Mouse (Mus musculus): ENCODE results near the gene Kif5c. TPM values are rescaled to one million over a fixed set of nuclear protein-coding genes. Genes with fewer than 3 reads are reported as not detected.

The Kif5c gene
- polyA plus RNA-seq, 1 experiment from 2014 or later: 3.7 TPM

DNA sequence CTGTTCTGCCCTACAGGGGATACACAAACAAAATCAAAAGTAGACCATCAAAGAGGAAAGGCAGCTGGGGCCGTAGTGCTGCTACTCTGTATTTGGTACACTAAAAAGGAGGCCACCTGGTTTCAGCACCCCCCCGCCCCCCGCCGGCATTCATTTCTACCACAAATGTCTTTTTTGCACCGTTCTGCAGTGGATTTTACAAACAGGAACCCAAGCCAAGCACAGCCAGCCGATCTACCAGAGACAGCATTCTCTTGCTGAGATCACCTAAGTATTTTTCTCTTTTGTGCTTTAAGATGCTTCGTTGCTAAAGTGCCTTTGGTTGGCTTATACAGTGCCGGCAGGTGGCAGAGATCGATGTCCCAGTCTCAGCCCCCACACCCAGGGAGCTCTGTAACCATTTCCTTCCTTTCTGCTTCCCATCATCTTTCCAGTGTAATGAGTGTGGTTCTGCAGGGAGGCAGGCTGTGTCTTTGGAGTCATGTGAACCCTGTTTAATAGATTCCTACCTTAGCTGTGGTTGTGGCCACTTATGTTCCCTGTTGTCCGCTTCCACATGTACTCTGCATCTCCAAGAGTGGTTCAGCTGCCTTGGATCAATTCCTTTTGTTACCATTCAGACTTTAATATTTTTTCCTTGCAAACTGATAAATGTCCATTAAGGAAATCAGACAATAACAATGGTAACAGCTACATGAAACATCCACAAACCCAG lies 110.0 kb downstream of the Kif5c start:
- H3K4me1 ChIP-seq: peaks cover 22% of the 10 kb centered on the region
- no peak overlapping the region for H3K4me3 ChIP-seq
- H3K27me3 ChIP-seq: no peaks in the 10 kb centered on the region
- no peaks in the 10 kb centered on the region for H3K9me3 ChIP-seq
- H3K9ac ChIP-seq: no peak overlapping the region
- no peaks in the 10 kb centered on the region for H3K36me3 ChIP-seq
- H3K27ac ChIP-seq: no peak overlapping the region
- WGBS: 65% methylated on average over 10 of the region's 10 CpGs
- ATAC-seq (ENCODE audit: insufficient number of reproducible peaks, low FRiP score, low TSS enrichment, low read depth): no peak
- H3K4me2 ChIP-seq: no peak overlapping the region

DNA sequence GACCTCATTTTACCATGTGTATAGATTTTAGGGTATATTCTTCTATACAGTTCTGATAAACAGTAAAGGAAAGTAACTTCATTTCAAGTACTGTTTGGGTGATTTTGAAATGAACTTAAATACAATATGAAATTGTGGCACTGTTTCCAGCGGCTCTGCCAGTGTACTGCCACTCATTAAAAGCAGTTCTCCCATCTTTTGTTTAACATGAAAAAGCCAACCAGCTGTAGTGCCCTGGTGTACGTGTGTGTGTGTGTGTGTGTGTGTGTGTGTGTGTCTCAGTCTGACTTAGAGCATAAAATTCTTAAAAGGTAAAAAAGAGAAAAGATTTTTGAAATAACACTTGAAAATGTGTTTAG lies 110.5 kb downstream of the Kif5c start:
- 48% methylated on average over 2 of the region's 2 CpGs for WGBS
- H3K4me3 ChIP-seq: no peak overlapping the region
- H3K27ac ChIP-seq: no peak overlapping the region
- H3K9me3 ChIP-seq: no peaks in the 10 kb centered on the region
- no peak overlapping the region for H3K4me2 ChIP-seq
- H3K4me1 ChIP-seq: peaks cover 22% of the 10 kb centered on the region
- H3K36me3 ChIP-seq: no peaks in the 10 kb centered on the region
- no peaks in the 10 kb centered on the region for H3K27me3 ChIP-seq
- no peak for ATAC-seq (ENCODE audit: insufficient number of reproducible peaks, low FRiP score, low TSS enrichment, low read depth)
- H3K9ac ChIP-seq: no peak overlapping the region

DNA sequence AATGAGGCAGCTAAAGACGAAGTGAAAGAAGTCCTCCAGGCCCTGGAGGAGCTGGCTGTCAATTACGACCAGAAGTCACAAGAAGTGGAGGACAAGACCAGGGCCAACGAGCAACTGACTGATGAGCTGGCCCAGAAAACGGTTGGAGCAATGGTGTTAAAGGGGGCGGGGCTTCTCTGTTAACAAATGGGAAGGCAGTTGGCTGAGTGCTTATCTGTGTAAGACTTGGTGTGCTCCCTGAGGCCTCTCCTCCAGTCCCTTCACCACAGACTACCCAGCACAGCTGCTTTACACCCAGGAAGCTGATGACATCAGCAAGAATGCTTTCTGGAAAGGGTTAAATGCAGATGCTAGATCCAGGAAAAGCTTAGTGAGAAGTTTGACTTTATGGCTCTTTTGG lies 111.1 kb downstream of the Kif5c start:
- WGBS: 27% methylated on average over 5 of the region's 5 CpGs
- Histone ChIP-seq H3K9ac (no peak overlapping the region), H3K4me2 (no peak overlapping the region), H3K27ac (no peak overlapping the region), H3K4me3 (no peak overlapping the region), H3K27me3 (no peaks in the 10 kb centered on the region), H3K36me3 (no peaks in the 10 kb centered on the region), H3K9me3 (no peaks in the 10 kb centered on the region), H3K4me1 (peaks cover 22% of the 10 kb centered on the region)
- ATAC-seq (ENCODE audit: insufficient number of reproducible peaks, low FRiP score, low TSS enrichment, low read depth): no peak

DNA sequence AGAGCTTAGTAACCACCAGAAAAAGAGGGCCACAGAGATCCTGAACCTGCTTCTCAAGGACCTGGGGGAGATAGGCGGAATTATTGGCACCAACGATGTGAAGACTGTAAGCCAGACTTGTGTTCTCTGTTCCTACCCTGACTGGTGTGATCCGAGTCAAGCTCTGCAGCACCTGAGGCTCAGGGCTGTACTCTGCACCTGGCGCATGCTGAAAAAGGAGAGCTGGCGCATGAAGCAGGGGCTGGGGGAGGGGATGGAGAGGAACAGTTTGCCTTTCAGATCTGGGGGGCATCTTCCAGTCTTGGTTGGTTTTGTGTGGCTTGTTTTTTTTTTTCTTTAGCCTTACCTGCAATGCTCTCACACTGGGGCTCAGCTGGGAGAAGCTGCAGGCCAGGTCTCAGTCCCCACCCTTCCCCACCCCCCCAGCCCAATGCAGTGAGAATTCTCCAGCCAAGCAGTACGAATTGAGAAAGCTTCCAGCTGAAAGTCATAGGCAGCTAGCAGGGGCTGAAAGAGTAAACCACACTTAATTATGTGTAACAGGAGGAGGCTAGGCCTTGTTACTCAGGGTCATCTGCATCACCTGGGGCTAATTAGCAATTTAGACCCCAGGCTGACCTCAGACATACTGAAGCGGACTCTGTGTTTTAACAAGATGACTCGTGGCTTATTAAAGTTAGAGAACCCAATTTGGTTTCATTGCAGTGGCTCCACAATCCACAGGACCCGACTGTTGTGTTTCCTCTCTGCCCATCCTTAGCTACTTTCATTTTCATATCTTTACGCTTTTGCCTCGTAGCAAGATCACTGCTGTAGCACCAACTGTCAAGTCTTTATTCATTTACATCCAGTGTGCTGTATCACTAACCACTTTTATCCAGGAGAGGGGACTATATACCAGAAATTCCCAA lies 113.9 kb downstream of the Kif5c start:
- 24% methylated on average over 11 of the region's 11 CpGs for WGBS
- peak overlapping the region; percentile 41 for H3K4me2 ChIP-seq
- peaks cover 16% of the 10 kb centered on the region for H3K4me1 ChIP-seq
- no peaks in the 10 kb centered on the region for H3K27me3 ChIP-seq
- H3K36me3 ChIP-seq: no peaks in the 10 kb centered on the region
- H3K4me3 ChIP-seq: peak overlapping the region; percentile 29; the same call in 1 of the 2 replicates
- H3K9me3 ChIP-seq: no peaks in the 10 kb centered on the region
- H3K27ac ChIP-seq: peak overlapping the region; percentile 18; the same call in 1 of the 2 replicates
- H3K9ac ChIP-seq: no peak overlapping the region
- no peak for ATAC-seq (ENCODE audit: insufficient number of reproducible peaks, low FRiP score, low TSS enrichment, low read depth)

DNA sequence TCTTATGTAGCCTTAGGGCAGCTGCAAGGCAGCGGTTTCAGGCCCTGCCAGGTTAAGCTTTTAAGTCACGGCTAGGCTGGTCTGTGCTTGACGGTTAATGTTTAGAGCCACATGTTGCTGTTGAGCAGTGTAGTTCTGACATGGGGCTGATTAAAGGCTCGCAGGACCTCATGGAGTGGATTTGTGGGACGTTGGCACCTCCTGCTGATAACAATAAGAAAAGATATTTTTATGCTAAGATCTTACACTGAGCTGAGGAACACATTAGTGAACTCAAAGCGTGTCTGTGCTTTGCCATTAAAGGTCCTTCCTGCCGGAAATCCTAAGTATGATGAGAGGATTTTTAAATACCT lies 114.5 kb downstream of the Kif5c start:
- Histone ChIP-seq H3K9ac (no peak overlapping the region), H3K4me3 (peak overlapping the region; percentile 29), H3K4me2 (peak overlapping the region; percentile 41), H3K36me3 (no peaks in the 10 kb centered on the region), H3K27ac (peak overlapping the region; percentile 18; the same call in 1 of the 2 replicates), H3K9me3 (no peaks in the 10 kb centered on the region), H3K4me1 (peaks cover 16% of the 10 kb centered on the region), H3K27me3 (no peaks in the 10 kb centered on the region)
- WGBS: 13% methylated on average over 7 of the region's 7 CpGs
- ATAC-seq (ENCODE audit: insufficient number of reproducible peaks, low FRiP score, low TSS enrichment, low read depth): no peak

DNA sequence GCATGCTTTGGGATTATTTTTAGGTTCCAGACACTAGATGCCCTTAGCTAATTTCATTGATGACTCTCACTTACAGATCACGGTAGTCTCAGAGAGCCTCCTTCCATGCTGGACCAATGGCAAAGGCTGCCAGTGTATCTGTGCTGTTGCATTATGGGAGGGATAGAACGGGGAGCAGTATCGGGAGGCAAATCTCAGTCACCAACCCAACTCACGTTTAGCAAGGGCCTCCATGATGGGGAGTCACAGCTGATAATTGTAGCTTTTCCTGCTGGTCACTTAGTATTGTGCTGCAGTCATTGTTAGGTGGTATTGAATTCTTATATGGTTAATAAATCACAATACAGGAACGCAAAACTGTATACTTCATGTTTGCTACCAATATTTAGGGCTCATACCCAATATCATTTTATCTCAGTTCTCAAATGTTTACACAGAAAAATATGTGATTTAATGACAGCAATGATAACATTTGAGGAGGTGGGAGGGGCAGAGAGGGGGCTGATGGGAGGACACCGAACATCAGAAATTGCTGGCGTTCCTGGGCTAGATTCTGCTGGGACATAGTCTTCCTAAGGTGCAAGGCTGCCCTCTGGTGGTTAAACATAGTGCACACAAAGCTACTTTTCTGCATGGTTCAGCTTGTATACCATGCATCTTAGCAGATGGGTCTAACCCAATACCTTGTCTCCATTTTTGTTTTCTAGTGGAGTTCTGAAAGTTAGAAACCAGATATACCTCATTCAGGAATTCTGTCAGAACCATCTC lies 115.1 kb downstream of the Kif5c start:
- peak overlapping the region; percentile 41 for H3K4me2 ChIP-seq
- H3K4me3 ChIP-seq: peak overlapping the region; percentile 29
- no peaks in the 10 kb centered on the region for H3K9me3 ChIP-seq
- peaks cover 16% of the 10 kb centered on the region for H3K4me1 ChIP-seq
- no peaks in the 10 kb centered on the region for H3K36me3 ChIP-seq
- H3K27me3 ChIP-seq: no peaks in the 10 kb centered on the region
- no peak for ATAC-seq (ENCODE audit: insufficient number of reproducible peaks, low FRiP score, low TSS enrichment, low read depth)
- no peak overlapping the region for H3K9ac ChIP-seq
- H3K27ac ChIP-seq: no peak overlapping the region; the same call in 1 of the 2 replicates
- WGBS: 24% methylated on average over 7 of the region's 7 CpGs

DNA sequence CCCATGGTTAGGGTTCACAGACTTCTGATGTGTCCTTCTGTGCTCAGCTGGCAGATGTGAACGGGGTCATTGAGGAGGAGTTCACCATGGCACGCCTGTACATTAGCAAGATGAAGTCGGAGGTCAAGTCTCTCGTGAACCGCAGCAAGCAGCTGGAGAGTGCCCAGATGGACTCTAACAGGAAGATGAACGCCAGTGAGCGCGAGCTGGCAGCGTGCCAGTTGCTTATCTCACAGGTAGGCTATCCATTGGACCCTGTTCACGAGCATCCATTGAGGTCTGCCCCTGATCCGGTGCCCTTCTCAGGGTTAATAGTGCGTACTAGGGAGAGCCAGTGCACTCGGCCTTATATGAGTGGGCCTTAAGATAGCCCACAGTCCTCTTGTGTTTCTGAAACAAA lies 116.3 kb downstream of the Kif5c start:
- no peak overlapping the region for H3K4me3 ChIP-seq
- H3K36me3 ChIP-seq: no peaks in the 10 kb centered on the region
- no peak overlapping the region for H3K4me2 ChIP-seq
- no peaks in the 10 kb centered on the region for H3K27me3 ChIP-seq
- no peak overlapping the region for H3K9ac ChIP-seq
- WGBS: 86% methylated on average over 13 of the region's 13 CpGs
- ATAC-seq (ENCODE audit: insufficient number of reproducible peaks, low FRiP score, low TSS enrichment, low read depth): no peak
- H3K4me1 ChIP-seq: peaks cover 16% of the 10 kb centered on the region
- H3K9me3 ChIP-seq: no peaks in the 10 kb centered on the region
- H3K27ac ChIP-seq: no peak overlapping the region

DNA sequence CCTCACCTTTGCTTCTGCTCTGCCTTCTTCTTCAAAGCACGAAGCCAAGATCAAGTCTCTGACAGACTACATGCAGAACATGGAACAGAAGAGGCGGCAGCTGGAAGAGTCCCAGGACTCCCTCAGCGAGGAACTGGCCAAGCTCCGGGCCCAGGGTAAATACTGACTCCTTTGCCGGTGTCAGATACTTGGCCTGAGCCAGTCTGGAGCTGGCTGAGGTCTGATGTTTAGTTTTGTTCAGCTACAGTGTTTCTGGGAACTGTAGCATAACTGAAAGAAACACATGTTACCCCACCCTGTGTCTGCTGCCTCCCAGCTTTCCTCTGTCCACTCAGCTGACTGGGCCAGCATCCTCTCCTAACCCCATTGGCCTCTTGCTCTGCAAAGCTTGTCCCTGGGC lies 119.9 kb downstream of the Kif5c start:
- H3K4me3 ChIP-seq: no peak overlapping the region
- WGBS: 75% methylated on average over 5 of the region's 5 CpGs
- no peak overlapping the region for H3K9ac ChIP-seq
- no peaks in the 10 kb centered on the region for H3K27me3 ChIP-seq
- no peak for ATAC-seq (ENCODE audit: insufficient number of reproducible peaks, low FRiP score, low TSS enrichment, low read depth)
- H3K4me1 ChIP-seq: peaks cover 24% of the 10 kb centered on the region
- H3K9me3 ChIP-seq: no peaks in the 10 kb centered on the region
- no peak overlapping the region for H3K27ac ChIP-seq
- H3K4me2 ChIP-seq: no peak overlapping the region
- no peaks in the 10 kb centered on the region for H3K36me3 ChIP-seq

DNA sequence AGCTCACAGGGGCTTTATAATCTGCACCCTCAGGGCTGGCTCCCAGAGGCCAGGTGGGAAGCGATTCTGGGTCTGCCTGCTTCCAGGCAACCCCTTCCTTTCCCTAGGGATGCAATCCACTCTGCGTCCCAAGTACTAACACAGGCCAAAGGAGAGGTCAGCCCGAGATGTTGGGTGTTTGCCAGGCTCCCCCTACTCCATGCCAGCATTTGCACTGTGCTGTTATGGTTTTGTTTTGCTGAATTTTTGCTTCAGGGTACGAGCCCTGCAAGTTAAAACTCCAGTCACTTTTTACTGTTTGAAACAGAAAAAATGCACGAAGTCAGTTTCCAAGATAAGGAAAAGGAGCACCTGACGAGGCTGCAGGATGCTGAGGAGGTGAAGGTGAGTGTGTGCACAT lies 121.9 kb downstream of the Kif5c start:
- no peak for ATAC-seq (ENCODE audit: insufficient number of reproducible peaks, low FRiP score, low TSS enrichment, low read depth)
- H3K9me3 ChIP-seq: no peaks in the 10 kb centered on the region
- no peaks in the 10 kb centered on the region for H3K27me3 ChIP-seq
- no peak overlapping the region for H3K9ac ChIP-seq
- 34% methylated on average over 6 of the region's 6 CpGs for WGBS
- H3K36me3 ChIP-seq: no peaks in the 10 kb centered on the region
- H3K4me3 ChIP-seq: no peak overlapping the region
- no peak overlapping the region for H3K27ac ChIP-seq
- no peak overlapping the region for H3K4me2 ChIP-seq
- peaks cover 33% of the 10 kb centered on the region for H3K4me1 ChIP-seq

DNA sequence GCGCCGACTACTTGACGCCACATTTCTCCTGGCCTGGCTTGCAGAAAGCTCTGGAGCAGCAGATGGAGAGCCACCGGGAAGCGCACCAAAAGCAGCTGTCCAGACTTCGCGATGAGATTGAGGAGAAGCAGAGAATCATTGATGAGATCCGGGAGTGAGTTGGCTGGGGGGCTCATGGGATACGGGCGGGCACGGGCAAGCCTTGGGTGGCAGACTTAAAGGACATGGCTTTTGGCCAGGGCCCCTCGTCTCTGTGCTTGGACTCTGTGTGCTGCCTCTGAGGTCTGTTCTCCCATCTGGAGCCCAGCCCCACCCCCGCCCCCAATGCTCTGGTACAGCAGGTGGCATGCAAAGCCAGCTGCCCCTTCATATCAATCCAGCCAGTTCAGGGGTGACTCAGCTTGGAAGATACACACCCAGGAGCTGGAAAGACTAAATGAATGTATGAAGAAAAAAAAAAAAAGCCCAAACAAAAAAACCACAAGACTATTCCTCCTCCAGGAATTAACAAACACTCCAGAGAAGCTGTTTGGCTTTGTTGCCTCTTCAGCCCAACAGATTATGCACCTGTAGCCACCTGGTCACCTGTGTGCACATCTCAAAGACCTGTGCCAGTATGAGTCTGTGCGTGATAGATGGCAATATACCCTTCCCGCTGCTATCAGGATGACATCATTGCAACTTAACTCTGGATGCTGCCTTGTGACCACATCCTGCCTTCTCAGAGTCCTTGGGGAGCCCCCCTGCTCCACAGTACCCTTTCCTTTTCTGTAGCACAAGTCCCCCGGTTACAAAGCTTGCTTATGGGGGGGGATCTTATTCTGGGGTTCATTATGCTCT lies 123.0 kb downstream of the Kif5c start:
- Histone ChIP-seq H3K27me3 (no peaks in the 10 kb centered on the region), H3K4me2 (no peak overlapping the region), H3K4me3 (no peak overlapping the region), H3K36me3 (no peaks in the 10 kb centered on the region), H3K9me3 (no peaks in the 10 kb centered on the region), H3K27ac (no peak overlapping the region), H3K4me1 (peaks cover 33% of the 10 kb centered on the region), H3K9ac (no peak overlapping the region)
- ATAC-seq (ENCODE audit: insufficient number of reproducible peaks, low FRiP score, low TSS enrichment, low read depth): no peak
- 69% methylated on average over 16 of the region's 16 CpGs for WGBS

DNA sequence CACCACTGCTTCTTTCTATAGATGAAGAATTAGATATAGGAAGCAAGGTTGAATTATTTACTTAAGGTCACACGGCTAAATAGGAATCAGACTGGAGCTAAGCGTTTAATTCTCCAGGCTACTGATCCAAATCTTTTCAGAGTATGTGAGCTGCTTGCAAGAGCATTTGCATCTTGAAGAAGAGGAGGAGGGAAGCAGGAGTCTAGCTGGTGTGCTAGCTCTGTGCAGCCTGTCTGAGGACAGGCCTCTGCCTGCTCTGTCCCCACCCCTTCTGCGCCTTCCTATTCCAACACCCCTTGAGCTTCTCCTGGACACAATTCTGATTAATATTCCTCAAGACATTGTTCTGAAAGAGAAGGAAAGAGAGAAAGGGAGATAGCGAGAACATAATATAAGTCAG lies 123.8 kb downstream of the Kif5c start:
- no peaks in the 10 kb centered on the region for H3K36me3 ChIP-seq
- peaks cover 33% of the 10 kb centered on the region for H3K4me1 ChIP-seq
- H3K27ac ChIP-seq: no peak overlapping the region

More for the DNA sequence above, 123.8 kb downstream of the Kif5c start:
- 78% methylated on average over 4 of the region's 4 CpGs for WGBS
- Histone ChIP-seq H3K27me3 (no peaks in the 10 kb centered on the region), H3K4me2 (no peak overlapping the region), H3K9ac (no peak overlapping the region), H3K9me3 (no peaks in the 10 kb centered on the region), H3K4me3 (no peak overlapping the region)
- no peak for ATAC-seq (ENCODE audit: insufficient number of reproducible peaks, low FRiP score, low TSS enrichment, low read depth)
